Mouse (Mus musculus) bone marrow macrophage, adult 2 months (primary cell): ENCODE measurements at regions not wholly inside any gene's neighbourhood (a gene's known extent, or its start where the extent isn't known, plus 50 kb on each side); places are given as distances from the start of the nearest gene placed in this dataset.

ENCODE experiments used
- CTCF ChIP-seq: IDR thresholded peaks from 2 replicates; pipeline ENCODE4 v1.5.1; 2012; ENCODE audit warnings: low read depth, mild to moderate bottlenecking, low read length, moderate library complexity
- POLR2A ChIP-seq: IDR thresholded peaks from 2 replicates; pipeline ENCODE4 v1.6.1; 2012; ENCODE audit warnings: mild to moderate bottlenecking, low read depth, low read length, borderline replicate concordance

GRCm38 (mm10) chr11:29318699-29319098 lies 54.8 kb upstream of the Ccdc88a start:
- TF ChIP-seq POLR2A (no peak), CTCF (no peak)
